Mouse (Mus musculus): Measurements from ENCODE around the gene Olfr1157. TPM values are rescaled to one million over a fixed set of nuclear protein-coding genes. Genes with fewer than 3 reads are reported as not detected.

Olfr1157 gene
- under 1 TPM in 1 of 2 experiments, not detected in 1; 0.11 TPM for polyA plus RNA-seq (2017; shearing (Covaris generic))

DNA sequence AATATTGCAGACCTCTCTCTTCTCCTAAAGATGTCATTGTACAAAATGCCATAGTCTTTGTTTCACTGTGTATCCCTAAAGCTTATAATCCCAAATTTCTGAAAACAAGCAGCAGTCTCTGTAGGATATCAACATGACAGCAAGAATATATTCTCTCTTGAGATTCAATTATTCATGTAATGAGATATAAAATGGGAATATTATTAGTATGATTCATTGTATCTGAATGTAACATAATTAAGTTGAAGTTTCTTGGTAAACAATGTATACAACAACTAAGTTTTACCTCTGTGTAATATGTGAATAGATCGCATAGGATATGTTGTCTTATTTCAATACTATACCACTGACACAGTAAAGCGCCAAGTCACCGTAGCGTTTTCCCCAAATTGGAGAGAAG is at the start of gene Olfr1157:
Olfr1157 (minus strand) TSS at position 101 of the 400 bp plus-strand sequence.
- no peak for ATAC-seq

- ATAC-seq = no peak
Measured at GRCm38 (mm10) chr2:88007515-88008318, 39.6 kb upstream of the Olfr1157 start, which contains the start of gene Olfr1160. Olfr1160 (minus strand) TSS chr2:88008268.

- no peak for ATAC-seq
Measured at GRCm38 (mm10) chr2:87989813-87990212, 21.7 kb upstream of the Olfr1157 start, which contains the start of gene Olfr1158. Olfr1158 (plus strand) TSS chr2:87990113.

GRCm38 (mm10) chr2:87974563-87974962 is 6.5 kb upstream of the Olfr1157 start, which contains the start of gene Olfr74:
Olfr74 (minus strand) TSS chr2:87974663.
- no peak for ATAC-seq

- ATAC-seq = no peak
Measured at GRCm38 (mm10) chr2:87953000-87953399, 15.1 kb downstream of the Olfr1157 start, which contains the start of gene Olfr1156. Olfr1156 (minus strand) TSS chr2:87953100.

DNA sequence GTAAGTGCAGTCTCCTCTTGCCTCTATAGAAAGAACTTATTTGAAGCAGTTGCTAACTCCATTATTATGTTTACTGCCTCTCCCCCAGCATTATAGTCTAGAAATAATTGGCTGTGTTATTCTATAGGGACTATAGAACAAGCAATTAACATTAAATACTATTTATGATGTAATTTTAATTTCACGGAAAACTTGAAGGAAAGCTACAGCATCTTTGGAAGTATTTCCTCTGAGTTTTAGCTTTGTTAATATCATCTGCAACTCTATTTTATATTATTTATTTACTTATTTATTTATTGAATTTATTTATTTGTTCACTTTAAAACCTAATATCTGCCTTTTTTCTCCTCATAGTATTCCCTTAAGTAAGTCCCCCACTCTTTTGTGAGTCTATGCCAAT is 23.1 kb downstream of the Olfr1157 start, which contains the start of gene Olfr1155:
Olfr1155 (minus strand) TSS at position 101 of the 400 bp plus-strand sequence.
- no peak for ATAC-seq

Other genes starting within 250 kb of the Olfr1157 start
- not detected for gene Olfr1138, start 228.3 kb downstream of the Olfr1157 start, polyA plus RNA-seq (2017; shearing (Covaris generic))
- gene Olfr1140, start 224.5 kb downstream of the Olfr1157 start, polyA plus RNA-seq (2017; shearing (Covaris generic)) = not detected
- gene Olfr1141, start 214.3 kb downstream of the Olfr1157 start, polyA plus RNA-seq (2017; shearing (Covaris generic)) = not detected
- gene Olfr152, start 188.8 kb downstream of the Olfr1157 start, polyA plus RNA-seq (2017; shearing (Covaris generic)) = not detected
- gene Olfr1143, start 167.7 kb downstream of the Olfr1157 start, polyA plus RNA-seq (2017; shearing (Covaris generic)) = not detected
- gene Olfr1145, start 158.5 kb downstream of the Olfr1157 start, polyA plus RNA-seq (2017; shearing (Covaris generic)) = not detected
- gene Olfr1148, start 137.8 kb downstream of the Olfr1157 start, polyA plus RNA-seq (2017; shearing (Covaris generic)) = not detected
- gene Olfr1150-ps1, start 124.3 kb downstream of the Olfr1157 start, polyA plus RNA-seq (2017; shearing (Covaris generic)) = not detected
- not detected for gene Olfr1151, start 112.4 kb downstream of the Olfr1157 start, polyA plus RNA-seq (2017; shearing (Covaris generic))
- gene Olfr1152, start 101.8 kb downstream of the Olfr1157 start, polyA plus RNA-seq (2017; shearing (Covaris generic)) = under 1 TPM in 1 of 2 experiments, not detected in 1; 0.08 TPM
- under 1 TPM in 1 of 2 experiments, not detected in 1; 0.34 TPM for gene Olfr1153, start 73.3 kb downstream of the Olfr1157 start, polyA plus RNA-seq (2017; shearing (Covaris generic))
- gene Olfr1154, start 63.1 kb downstream of the Olfr1157 start, polyA plus RNA-seq (2017; shearing (Covaris generic)) = not detected
- not detected for gene Olfr1155, start 23.2 kb downstream of the Olfr1157 start, polyA plus RNA-seq (2017; shearing (Covaris generic))
- under 1 TPM in 1 of 2 experiments, not detected in 1; 0.13 TPM for gene Olfr1156, start 15.2 kb downstream of the Olfr1157 start, polyA plus RNA-seq (2017; shearing (Covaris generic))
- gene Olfr74, start 6.4 kb upstream of the Olfr1157 start, polyA plus RNA-seq (2017; shearing (Covaris generic)) = not detected
- not detected for gene Olfr1158, start 21.8 kb upstream of the Olfr1157 start, polyA plus RNA-seq (2017; shearing (Covaris generic))
- under 1 TPM in 1 of 2 experiments, not detected in 1; 0.05 TPM for gene Olfr1160, start 40.0 kb upstream of the Olfr1157 start, polyA plus RNA-seq (2017; shearing (Covaris generic))
- not detected for gene Olfr1161, start 54.5 kb upstream of the Olfr1157 start, polyA plus RNA-seq (2017; shearing (Covaris generic))
- not detected for gene Olfr73, start 69.4 kb upstream of the Olfr1157 start, polyA plus RNA-seq (2017; shearing (Covaris generic))
- gene Olfr1162, start 82.8 kb upstream of the Olfr1157 start, polyA plus RNA-seq (2017; shearing (Covaris generic)) = under 1 TPM in 1 of 2 experiments, not detected in 1; 0.13 TPM
- gene Olfr1163, start 103.5 kb upstream of the Olfr1157 start, polyA plus RNA-seq (2017; shearing (Covaris generic)) = under 1 TPM in 1 of 2 experiments, not detected in 1; 0.32 TPM
- not detected for gene Olfr1164, start 125.7 kb upstream of the Olfr1157 start, polyA plus RNA-seq (2017; shearing (Covaris generic))
- gene Olfr1166, start 160.0 kb upstream of the Olfr1157 start, polyA plus RNA-seq (2017; shearing (Covaris generic)) = not detected
- gene Olfr1167, start 186.9 kb upstream of the Olfr1157 start, polyA plus RNA-seq (2017; shearing (Covaris generic)) = not detected
- gene Olfr1168, start 213.6 kb upstream of the Olfr1157 start, polyA plus RNA-seq (2017; shearing (Covaris generic)) = not detected

Data from CD4-positive, CD25-positive, alpha-beta regulatory T cell, adult 4 months (primary cell).